Mouse (Mus musculus): Measurements from ENCODE around the gene Filip1l.

GRCm38 (mm10) chr16:57469301-57469700 lies 116.4 kb downstream of the Filip1l start:
- TF ChIP-seq CTCF (IDR thresholded peaks at IDR 0.05; ENCODE audit: control insufficient read depth, insufficient read depth, low read length) (no peak), POLR2A (IDR thresholded peaks at IDR 0.05; ENCODE audit: borderline replicate concordance, control insufficient read depth, low read depth, low read length) (no peak)
